8 mouse cellular contexts compared by ENCODE assay signal in genomic region chr6:83115682-83116372, GRCm38 (mm10). TPM values are rescaled to one million over a fixed set of nuclear protein-coding genes. Genes with fewer than 3 reads are reported as not detected.
DNase-seq lines count a peak whose midpoint lies in the region; ATAC-seq lines count a peak whose summit lies in the region.

No protein-coding gene starts in this region.

- peak overlapping the region; percentile 98 for H3K9ac ChIP-seq in hindbrain, embryonic 16.5 days (ENCODE audit: low read depth, low read length)
- peak overlapping the region; percentile 82 for H3K9ac ChIP-seq in midbrain, embryonic 14.5 days (replicated peaks; ENCODE audit: low read length)

- H3K27ac ChIP-seq in hindbrain, embryonic 16.5 days (ENCODE audit: low read depth, low read length) = peak overlapping the region; percentile 87
- peak overlapping the region; percentile 67 for H3K27ac ChIP-seq in midbrain, embryonic 14.5 days (replicated peaks; ENCODE audit: low read depth, low read length)

- H3K4me1 ChIP-seq in hindbrain, embryonic 16.5 days (ENCODE audit: control insufficient read depth, insufficient read depth, low read depth, low read length) = peaks cover 34% of the 10 kb centered on the region
- H3K4me1 ChIP-seq in midbrain, embryonic 14.5 days (ENCODE audit: control insufficient read depth, insufficient read depth, low read length) = peaks cover 28% of the 10 kb centered on the region

- WGBS in hindbrain, embryonic 16.5 days = under 1% methylated on average over 33 of the region's 48 CpGs
- 1% methylated on average over 48 of the region's 48 CpGs for WGBS in midbrain, embryonic 14.5 days

- H3K4me3 ChIP-seq in hindbrain, embryonic 16.5 days (ENCODE audit: low read length) = peak overlapping the region; percentile 95
- H3K4me3 ChIP-seq in midbrain, embryonic 14.5 days (replicated peaks; ENCODE audit: low read depth, low read length) = peak overlapping the region; percentile 83

- peak overlapping the region; percentile 79 for H3K4me2 ChIP-seq in hindbrain, embryonic 16.5 days (ENCODE audit: low read length)
- peak overlapping the region; percentile 76 for H3K4me2 ChIP-seq in midbrain, embryonic 14.5 days (ENCODE audit: low read length)

- peaks cover 12% of the 10 kb centered on the region; the same call in 1 of the 2 replicates for H3K36me3 ChIP-seq in hindbrain, embryonic 16.5 days (ENCODE audit: control insufficient read depth, insufficient read depth, low read length)
- peaks cover 40% of the 10 kb centered on the region for H3K36me3 ChIP-seq in midbrain, embryonic 14.5 days (ENCODE audit: control insufficient read depth, insufficient read depth, low read length)

- H3K27me3 ChIP-seq in hindbrain, embryonic 16.5 days (replicated peaks; ENCODE audit: control insufficient read depth, insufficient read depth, low read length) = no peaks in the 10 kb centered on the region
- no peaks in the 10 kb centered on the region for H3K27me3 ChIP-seq in midbrain, embryonic 14.5 days (ENCODE audit: control insufficient read depth, insufficient read depth, low read length)

- no peaks in the 10 kb centered on the region for H3K9me3 ChIP-seq in hindbrain, embryonic 16.5 days (ENCODE audit: control insufficient read depth, low read length)
- H3K9me3 ChIP-seq in midbrain, embryonic 14.5 days (ENCODE audit: control insufficient read depth, low read length) = no peaks in the 10 kb centered on the region

- intact Hi-C loops in left cerebral cortex, postnatal 36 days (cut with DNase I) = loop anchor here (10.0 kb wide), 1 partner anchor 209 kb away; the partner anchor contains the start of genes Mob1a and Mthfd2

- DNase-seq in cerebellum, adult 11-12 months = peak; percentile 62
- no peak for DNase-seq in cerebellum, adult 8-10 months
- peak; percentile 33 for DNase-seq in retina, embryonic 14.5 days (ENCODE audit: low spot score)
- DNase-seq in retina, postnatal 1 day = no peak
- DNase-seq in midbrain, embryonic 14.5 days = no peak
- DNase-seq in left cerebral cortex, postnatal 36 days (ENCODE audit: low spot score in 2 of 2) = no peak
- DNase-seq in adrenal gland, postnatal 4 days (ENCODE audit: low spot score in 2 of 2) = no peak

- ATAC-seq in hindbrain, embryonic 16.5 days = peak; percentile 70
- ATAC-seq in midbrain, embryonic 14.5 days (ENCODE audit: low FRiP score, low TSS enrichment) = no peak; the same call in 1 of the 2 replicates

RNA-seq across cellular contexts. Expression of gene Mogs, which starts 0.5 kb away (rescaled TPM):
- polyA plus RNA-seq in hindbrain, embryonic 16.5 days (2015; fragmentation: Nextera tagmentation; extraction: Ambion mirVana) = 6.4 and 21.1 TPM in 2 replicates
- 22.4 and 22.6 TPM in 2 replicates for polyA plus RNA-seq in midbrain, embryonic 14.5 days (2014; fragmentation: Nextera tagmentation; extraction: Ambion mirVana)
- total RNA-seq in left cerebral cortex, postnatal 36 days (2021) = 10 to 100 TPM; 29.4 to 30.0 TPM
- total RNA-seq in adrenal gland, postnatal 4 days (2021) = 10 to 100 TPM; 60.1 to 64.3 TPM

RNA-seq across cellular contexts. Expression of gene Wbp1, which starts 5.5 kb away (rescaled TPM):
- polyA plus RNA-seq in hindbrain, embryonic 16.5 days (2015; fragmentation: Nextera tagmentation; extraction: Ambion mirVana) = 146 and 148 TPM in 2 replicates
- 155 and 157 TPM in 2 replicates for polyA plus RNA-seq in midbrain, embryonic 14.5 days (2014; fragmentation: Nextera tagmentation; extraction: Ambion mirVana)
- total RNA-seq in left cerebral cortex, postnatal 36 days (2021) = 10 to 100 TPM; 33.5 to 46.6 TPM
- 10 to 100 TPM; 84.5 to 86.4 TPM for total RNA-seq in adrenal gland, postnatal 4 days (2021)

RNA-seq across cellular contexts. Expression of gene Mrpl53, which starts 7.0 kb away (rescaled TPM):
- 107 and 117 TPM in 2 replicates for polyA plus RNA-seq in hindbrain, embryonic 16.5 days (2015; fragmentation: Nextera tagmentation; extraction: Ambion mirVana)
- 120 and 139 TPM in 2 replicates for polyA plus RNA-seq in midbrain, embryonic 14.5 days (2014; fragmentation: Nextera tagmentation; extraction: Ambion mirVana)
- 10 to 100 TPM; 54.4 to 58.7 TPM for total RNA-seq in left cerebral cortex, postnatal 36 days (2021)
- 10 to 100 TPM; 77.6 to 82.6 TPM for total RNA-seq in adrenal gland, postnatal 4 days (2021)

RNA-seq across cellular contexts. Expression of gene Ino80b, which starts 9.4 kb away (rescaled TPM):
- 13.5 and 14.7 TPM in 2 replicates for polyA plus RNA-seq in hindbrain, embryonic 16.5 days (2015; fragmentation: Nextera tagmentation; extraction: Ambion mirVana)
- 13.1 and 14.2 TPM in 2 replicates for polyA plus RNA-seq in midbrain, embryonic 14.5 days (2014; fragmentation: Nextera tagmentation; extraction: Ambion mirVana)
- 10 to 100 TPM; 20.5 to 26.0 TPM for total RNA-seq in left cerebral cortex, postnatal 36 days (2021)
- total RNA-seq in adrenal gland, postnatal 4 days (2021) = 10 to 100 TPM; 29.0 to 31.7 TPM

RNA-seq across cellular contexts. Expression of gene Gm42688, which starts 14.4 kb away (rescaled TPM):
- 4.9 TPM in 2 replicates for polyA plus RNA-seq in hindbrain, embryonic 16.5 days (2015; fragmentation: Nextera tagmentation; extraction: Ambion mirVana)
- polyA plus RNA-seq in midbrain, embryonic 14.5 days (2014; fragmentation: Nextera tagmentation; extraction: Ambion mirVana) = 4.3 and 4.8 TPM in 2 replicates
- 1 to 10 TPM; 5.3 to 5.9 TPM for total RNA-seq in left cerebral cortex, postnatal 36 days (2021)
- total RNA-seq in adrenal gland, postnatal 4 days (2021) = 10 to 100 TPM; 10.6 to 11.4 TPM

Comparison
In these comparisons a context has a peak if more than half of its experiments do, and no peak if none do; other contexts are left out.
1. DNase-seq: peak in cerebellum, adult 11-12 months (single experiment) and retina, embryonic 14.5 days (single experiment); none in cerebellum, adult 8-10 months (single experiment), retina, postnatal 1 day (single experiment), midbrain, embryonic 14.5 days (single experiment), left cerebral cortex, postnatal 36 days (0 of 2) and adrenal gland, postnatal 4 days (0 of 2).